Mouse (Mus musculus) hindbrain, embryonic 11.5 days (tissue): ENCODE measurements around the gene Mocs1. TPM values are rescaled to one million over a fixed set of nuclear protein-coding genes. Genes with fewer than 3 reads are reported as not detected.
A peak's percentile ranks its signal among the peaks of the same experiment; 100 is the strongest.

ENCODE experiments used
- ATAC-seq: fragments of 200-750 bp; cut with Nextera tagmentation; 2 replicates; pipeline ENCODE4 v1.8.0; 2017; ENCODE audit warnings: mild to moderate bottlenecking, moderate TSS enrichment, moderate library complexity; ENCODE audit not compliant: low FRiP score
- DNase-seq: peaks from one replicate; pipeline ENCODE4 v3.0.0-alpha.2; 2015; ENCODE audit warnings: low spot score
- H3K27ac ChIP-seq: fragments of 300-500 bp; sonication (generic); 2 replicates; pipeline ENCODE4 v1.5.1; 2014; ENCODE audit warnings: mild to moderate bottlenecking, low read depth, low read length
- H3K27me3 ChIP-seq: fragments of 300-500 bp; sonication (generic); 2 replicates; pipeline ENCODE4 v1.6.1; 2014; ENCODE audit warnings: mild to moderate bottlenecking, low read length, moderate library complexity, mixed read lengths; ENCODE audit not compliant: control insufficient read depth, insufficient read depth
- H3K36me3 ChIP-seq: fragments of 300-500 bp; sonication (generic); 2 replicates; pipeline ENCODE4 v1.6.1; 2014; ENCODE audit warnings: mild to moderate bottlenecking, low read length, moderate library complexity, mixed read lengths; ENCODE audit not compliant: control insufficient read depth, insufficient read depth
- H3K4me1 ChIP-seq: fragments of 300-500 bp; sonication (generic); replicated peaks from 2 replicates; pipeline ENCODE4 v1.6.1; 2014; ENCODE audit warnings: low read length, mixed read lengths; ENCODE audit not compliant: control insufficient read depth, insufficient read depth
- H3K4me2 ChIP-seq: fragments of 300-500 bp; sonication (generic); replicated peaks from 2 replicates; pipeline ENCODE4 v1.6.1; 2014; ENCODE audit warnings: mild to moderate bottlenecking, low read depth, low read length
- H3K4me3 ChIP-seq: fragments of 300-500 bp; sonication (generic); 2 replicates; pipeline ENCODE4 v1.5.1; 2014; ENCODE audit warnings: low read depth, low read length
- H3K9ac ChIP-seq: fragments of 300-500 bp; sonication (generic); 2 replicates; pipeline ENCODE4 v1.6.1; 2014; ENCODE audit warnings: low read depth, low read length
- H3K9me3 ChIP-seq: fragments of 300-500 bp; sonication (generic); 2 replicates; pipeline ENCODE4 v1.6.1; 2016; ENCODE audit warnings: low read length; ENCODE audit not compliant: control insufficient read depth
- WGBS: fragments of 180-500 bp; shearing (Covaris S2); extraction: QIAGEN DNeasy Blood & Tissue Kit; methylation state at CpG from one replicate; pipeline ENCODE4 v1.1.7; 2014; 5-methylcytosine and 5-hydroxymethylcytosine counted together
- polyA plus RNA-seq: library from polyadenylated mRNA; unstranded; fragments of >200 nt; fragmentation: Nextera tagmentation; extraction: Ambion mirVana; gene quantifications from 2 replicates; pipeline ENCODE4 v1.2.1, GENCODE M21; 2014

Mocs1 gene
- polyA plus RNA-seq, 1 experiment from 2014 or later = 5.6 TPM

DNA sequence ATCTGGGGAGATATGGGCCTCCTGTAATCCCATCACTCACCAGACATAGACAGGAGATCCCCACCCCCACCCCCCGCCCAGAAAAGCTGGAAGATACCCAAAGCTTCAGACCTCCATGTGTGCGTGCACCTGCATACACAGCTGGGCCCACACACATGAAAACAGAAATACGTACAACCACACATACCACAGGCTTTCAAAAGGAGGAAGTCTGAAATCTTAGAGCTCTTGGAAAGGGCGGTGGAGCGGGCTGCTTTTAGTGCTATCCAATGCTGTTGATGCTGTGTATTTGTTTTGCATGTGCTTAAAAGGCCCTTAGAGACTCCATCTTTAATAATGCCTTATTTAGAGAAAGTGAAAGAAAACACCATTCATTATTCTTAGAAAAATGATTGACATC, 22.2 kb upstream of the Mocs1 start:
- no peak overlapping the region for H3K9ac ChIP-seq
- no peak overlapping the region for H3K4me3 ChIP-seq
- H3K4me1 ChIP-seq = no peaks in the 10 kb centered on the region
- H3K9me3 ChIP-seq = no peaks in the 10 kb centered on the region
- no peaks in the 10 kb centered on the region for H3K27me3 ChIP-seq
- WGBS = 87% methylated on average over 5 of the region's 5 CpGs
- no peak overlapping the region for H3K27ac ChIP-seq
- no peaks in the 10 kb centered on the region for H3K36me3 ChIP-seq
- no peak overlapping the region for H3K4me2 ChIP-seq
- ATAC-seq = no peak
- no peak for DNase-seq

DNA sequence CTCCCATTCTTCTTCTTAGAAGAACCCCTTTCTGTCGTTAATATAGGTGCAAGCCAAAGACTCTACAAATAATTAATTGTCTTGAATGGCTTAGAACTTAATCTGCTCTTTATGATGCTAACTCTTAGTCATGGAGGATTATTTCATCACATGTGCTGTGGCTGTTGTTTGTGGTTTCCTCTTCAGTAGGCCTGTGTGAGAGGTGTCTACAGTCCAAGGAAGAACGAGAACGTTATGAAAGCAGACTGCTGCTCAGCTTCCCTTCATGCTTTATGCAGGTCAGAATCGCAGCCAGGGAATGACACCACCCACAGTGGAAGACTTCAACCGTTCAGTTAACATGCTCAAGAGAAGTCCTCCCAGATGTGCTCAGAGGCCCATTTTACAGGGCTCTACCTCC, 15.2 kb upstream of the Mocs1 start:
- Histone ChIP-seq H3K4me3 (no peak overlapping the region), H3K4me1 (no peaks in the 10 kb centered on the region), H3K9me3 (no peaks in the 10 kb centered on the region), H3K4me2 (no peak overlapping the region), H3K27ac (no peak overlapping the region), H3K27me3 (no peaks in the 10 kb centered on the region), H3K9ac (no peak overlapping the region), H3K36me3 (no peaks in the 10 kb centered on the region)
- no peak for DNase-seq
- WGBS = 90% methylated on average over 5 of the region's 5 CpGs
- no peak for ATAC-seq

DNA sequence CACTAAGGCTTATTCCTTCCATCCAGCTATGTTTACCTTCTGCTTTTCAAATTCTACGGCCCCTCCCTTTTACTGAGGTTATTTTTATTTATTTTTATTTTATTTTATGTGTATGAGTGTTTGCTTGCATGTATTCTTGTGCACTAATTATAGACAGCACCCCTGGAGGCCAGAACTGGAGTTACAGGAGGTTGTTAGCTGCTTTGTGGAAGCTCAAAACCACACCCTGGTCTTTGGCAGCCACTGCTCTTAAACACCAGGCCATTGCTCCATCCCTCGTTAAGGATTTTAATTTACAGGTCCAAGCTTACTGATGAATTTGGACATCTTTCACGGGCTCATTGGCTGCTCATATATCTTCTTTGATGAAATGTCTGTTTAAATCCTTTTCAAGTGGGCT, 14.6 kb upstream of the Mocs1 start:
- H3K4me1 ChIP-seq = no peaks in the 10 kb centered on the region
- H3K27me3 ChIP-seq = no peaks in the 10 kb centered on the region
- H3K9me3 ChIP-seq = no peaks in the 10 kb centered on the region
- no peak overlapping the region for H3K27ac ChIP-seq
- DNase-seq (peak; percentile 31), ATAC-seq (no peak)
- H3K36me3 ChIP-seq = no peaks in the 10 kb centered on the region
- H3K4me3 ChIP-seq = no peak overlapping the region
- H3K9ac ChIP-seq = no peak overlapping the region
- no peak overlapping the region for H3K4me2 ChIP-seq
- 59% methylated on average over 3 of the region's 3 CpGs for WGBS

DNA sequence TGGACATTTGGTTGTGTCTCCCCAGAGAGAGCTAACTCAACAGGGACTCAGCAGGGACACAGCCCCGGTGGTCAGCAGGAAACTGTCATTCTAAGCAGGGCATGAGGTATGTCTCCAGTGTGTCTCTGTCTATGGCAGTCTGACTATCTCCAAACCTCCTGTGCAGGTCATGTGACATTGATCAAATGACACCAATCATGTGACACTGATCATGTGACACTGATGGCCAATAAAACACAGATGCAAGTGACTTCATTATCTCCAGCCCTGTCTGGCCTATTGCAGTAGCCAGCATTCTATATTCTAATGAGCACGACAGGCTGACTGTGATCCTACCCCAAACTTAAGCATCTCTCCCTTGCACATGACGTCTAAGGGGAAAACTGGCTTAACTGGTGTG, 11.9 kb upstream of the Mocs1 start:
- Histone ChIP-seq H3K4me3 (no peak overlapping the region), H3K27me3 (no peaks in the 10 kb centered on the region), H3K27ac (no peak overlapping the region), H3K4me1 (no peaks in the 10 kb centered on the region), H3K36me3 (no peaks in the 10 kb centered on the region), H3K9me3 (no peaks in the 10 kb centered on the region), H3K9ac (no peak overlapping the region), H3K4me2 (no peak overlapping the region)
- DNase-seq (no peak), ATAC-seq (no peak)
- WGBS = 82% methylated on average over 3 of the region's 3 CpGs

DNA sequence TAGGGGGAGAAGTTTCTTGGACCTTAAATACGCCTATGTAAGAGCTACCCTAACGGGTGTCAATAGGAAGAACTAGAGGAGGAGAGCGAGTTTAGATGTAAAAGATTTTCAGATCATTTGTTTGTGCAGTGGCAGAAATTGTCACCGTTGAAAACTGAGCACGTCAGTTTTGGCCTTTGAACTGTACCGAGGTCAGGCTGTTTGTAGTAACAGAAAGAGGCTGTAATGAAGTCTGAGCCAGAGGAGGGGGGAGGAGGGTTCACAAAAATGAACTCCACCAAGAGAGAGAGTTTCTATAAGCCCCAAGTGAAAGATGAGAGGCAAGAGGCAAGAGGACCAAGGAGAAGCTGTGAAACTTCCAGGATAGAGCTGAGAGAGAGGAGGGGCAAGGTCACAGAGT, 8.3 kb upstream of the Mocs1 start:
- Histone ChIP-seq H3K4me2 (no peak overlapping the region), H3K36me3 (no peaks in the 10 kb centered on the region), H3K27me3 (no peaks in the 10 kb centered on the region), H3K9me3 (no peaks in the 10 kb centered on the region), H3K4me1 (no peaks in the 10 kb centered on the region), H3K9ac (no peak overlapping the region), H3K4me3 (no peak overlapping the region), H3K27ac (no peak overlapping the region)
- whole genome bisulfite sequencing = 61% methylated on average over 6 of the region's 6 CpGs
- no peak for DNase-seq
- no peak for ATAC-seq

DNA sequence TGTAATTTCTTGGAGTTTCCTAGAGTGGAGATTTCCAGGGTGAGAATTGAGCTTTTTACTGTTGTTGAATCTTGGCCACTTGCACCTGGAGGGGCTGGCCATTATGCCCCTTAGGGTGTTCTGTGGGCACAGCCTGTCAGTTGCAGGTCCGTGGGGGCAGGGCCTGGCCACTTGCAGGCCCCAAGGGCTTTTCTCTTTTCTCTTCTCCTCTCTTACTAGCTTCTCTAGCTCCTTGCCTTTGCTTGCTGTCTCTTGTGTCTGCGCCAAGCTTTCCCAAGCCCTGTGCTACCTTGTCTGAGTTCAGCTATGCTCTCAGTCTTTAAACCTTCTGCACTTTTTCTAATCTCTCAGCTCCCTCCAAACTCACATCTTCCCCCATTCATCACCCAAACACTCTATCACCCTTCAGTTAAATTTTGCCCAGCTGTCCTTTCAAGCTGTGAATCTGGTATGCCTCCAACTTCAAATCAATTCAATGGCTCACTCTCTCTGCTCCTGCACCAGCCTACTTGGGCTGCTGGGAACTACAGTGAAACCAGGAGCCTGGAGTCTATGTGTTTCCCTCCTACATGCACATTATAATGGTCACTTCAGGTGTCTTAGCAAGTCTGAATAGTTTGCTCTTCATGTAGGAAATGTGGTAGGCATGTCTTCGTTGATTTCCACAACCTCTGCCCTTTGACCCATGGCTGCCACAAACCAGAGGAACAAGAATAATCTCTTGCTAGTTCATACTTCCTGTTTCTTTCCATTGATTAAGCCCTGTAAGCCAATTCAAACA, 5.7 kb upstream of the Mocs1 start:
- Histone ChIP-seq H3K4me3 (no peak overlapping the region), H3K27me3 (no peaks in the 10 kb centered on the region), H3K4me2 (no peak overlapping the region), H3K36me3 (no peaks in the 10 kb centered on the region), H3K9me3 (no peaks in the 10 kb centered on the region), H3K9ac (no peak overlapping the region), H3K27ac (no peak overlapping the region), H3K4me1 (no peaks in the 10 kb centered on the region)
- DNase-seq (no peak), ATAC-seq (no peak)
- 79% methylated on average over 3 of the region's 3 CpGs for WGBS

DNA sequence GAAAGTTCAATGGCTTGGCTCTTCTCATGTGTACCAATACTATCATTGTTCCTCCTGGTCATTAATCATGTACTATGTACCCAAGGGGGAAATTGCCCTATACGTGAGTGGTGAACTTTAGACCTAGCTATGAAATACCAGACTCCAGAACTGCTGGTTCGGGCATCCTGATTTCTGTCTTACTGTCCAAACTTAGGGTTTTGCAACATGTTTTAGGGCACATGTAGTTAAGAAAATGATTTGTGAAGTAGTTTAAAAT, 5.2 kb upstream of the Mocs1 start:
- Histone ChIP-seq H3K9me3 (no peaks in the 10 kb centered on the region), H3K27ac (no peak overlapping the region), H3K36me3 (no peaks in the 10 kb centered on the region), H3K4me1 (no peaks in the 10 kb centered on the region), H3K27me3 (no peaks in the 10 kb centered on the region), H3K4me3 (no peak overlapping the region), H3K9ac (no peak overlapping the region), H3K4me2 (no peak overlapping the region)
- ATAC-seq = no peak
- WGBS = 80% methylated on average over 2 of the region's 2 CpGs
- DNase-seq = no peak

DNA sequence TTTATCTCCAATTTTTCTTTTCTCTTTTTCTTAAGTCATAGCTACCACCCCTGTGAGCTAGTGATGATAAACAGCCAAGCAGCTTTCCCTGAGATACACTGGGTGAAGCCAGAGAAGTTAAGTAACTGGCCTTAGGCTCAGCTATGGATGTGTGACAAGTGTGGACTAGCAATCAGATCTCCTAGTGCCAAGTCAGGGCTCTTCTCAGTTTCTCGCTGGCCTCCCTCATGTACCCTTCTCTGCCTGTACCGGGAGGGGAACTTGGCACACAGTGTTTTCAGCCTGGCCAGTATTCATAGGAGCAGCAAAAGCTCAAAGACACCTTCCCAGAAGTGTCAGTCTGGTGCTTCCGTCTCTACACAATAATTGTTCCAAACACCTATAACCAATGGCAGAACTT, 4.3 kb upstream of the Mocs1 start:
- H3K36me3 ChIP-seq = no peaks in the 10 kb centered on the region
- no peak overlapping the region for H3K9ac ChIP-seq
- H3K4me3 ChIP-seq = no peak overlapping the region
- H3K27ac ChIP-seq = no peak overlapping the region
- no peaks in the 10 kb centered on the region for H3K27me3 ChIP-seq
- DNase-seq = no peak
- H3K4me2 ChIP-seq = no peak overlapping the region
- H3K9me3 ChIP-seq = no peaks in the 10 kb centered on the region
- H3K4me1 ChIP-seq = peaks cover 5% of the 10 kb centered on the region; the same call in 1 of the 2 replicates
- no peak for ATAC-seq
- 93% methylated on average over 3 of the region's 3 CpGs for WGBS

DNA sequence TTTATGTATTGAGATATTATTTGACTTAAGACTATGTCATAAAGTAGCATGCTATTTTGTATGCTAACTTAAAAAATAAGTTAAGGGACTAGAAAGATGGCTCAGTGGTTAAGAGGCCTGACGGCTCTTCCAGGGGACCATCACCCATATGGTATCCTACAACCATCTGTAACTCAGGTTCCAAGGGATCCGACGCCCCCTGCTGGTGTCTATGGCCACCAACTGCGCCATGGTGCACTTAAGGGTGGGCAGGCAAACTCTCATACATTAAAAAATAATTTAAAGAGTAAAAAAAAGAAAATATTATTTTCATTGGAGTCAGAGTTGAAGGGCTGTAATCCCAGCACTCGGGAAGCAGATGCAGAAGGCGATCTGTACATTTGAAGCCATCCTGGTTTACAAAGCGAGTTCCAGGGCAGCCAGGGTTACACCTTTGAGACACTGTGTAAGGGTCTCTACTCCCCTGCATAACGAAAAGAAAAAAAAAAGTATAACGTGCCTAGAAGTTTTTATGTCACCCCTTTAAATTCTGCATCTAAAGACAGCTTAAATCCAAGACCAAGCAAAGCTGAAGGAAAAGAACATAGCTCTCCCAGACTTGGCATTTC, 427 bp upstream of the Mocs1 start:
- H3K36me3 ChIP-seq = no peaks in the 10 kb centered on the region
- DNase-seq = peak; percentile 42
- H3K4me3 ChIP-seq = peak overlapping the region; percentile 66; the same call in 1 of the 2 replicates
- H3K4me2 ChIP-seq = peak overlapping the region; percentile 11; the same call in 1 of the 2 replicates
- ATAC-seq = peak; percentile 57
- H3K27me3 ChIP-seq = no peaks in the 10 kb centered on the region
- H3K9ac ChIP-seq = no peak overlapping the region
- no peaks in the 10 kb centered on the region for H3K9me3 ChIP-seq
- peaks cover 5% of the 10 kb centered on the region; the same call in 1 of the 2 replicates for H3K4me1 ChIP-seq
- 23% methylated on average over 9 of the region's 9 CpGs for WGBS
- H3K27ac ChIP-seq = no peak overlapping the region
